Mouse (Mus musculus): ENCODE measurements at regions not wholly inside any gene's neighbourhood (a gene's known extent, or its start where the extent isn't known, plus 50 kb on each side); places are given as distances from the start of the nearest gene placed in this dataset.
A peak's percentile ranks its signal among the peaks of the same experiment; 100 is the strongest.

- no peak for DNase-seq (ENCODE audit: low read depth)
These were observed 547.9 kb upstream of the Lrrc6 start for GRCm38 (mm10) chr15:67048621-67049020.

DNA sequence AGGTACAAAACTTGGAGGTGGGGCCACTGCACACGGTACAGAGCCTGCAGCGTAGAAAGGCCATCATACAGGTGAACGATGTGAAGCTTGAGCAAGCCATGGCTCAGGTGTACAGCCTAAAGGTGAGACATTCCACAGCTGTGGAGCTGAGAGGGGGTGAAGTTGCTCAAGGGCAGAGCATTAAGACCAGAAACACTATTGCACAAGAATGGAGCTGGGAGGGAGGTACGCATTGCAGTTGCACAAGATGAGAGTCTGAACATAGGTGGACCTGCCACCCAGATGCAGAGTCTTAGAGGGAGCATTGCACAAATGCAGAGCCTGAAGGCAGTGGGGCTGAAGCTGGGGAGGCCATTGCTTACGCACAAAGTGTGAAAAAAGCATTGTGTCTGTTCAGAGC lies 547.4 kb upstream of the Lrrc6 start:
- no peak for DNase-seq (ENCODE audit: low read depth)

DNA sequence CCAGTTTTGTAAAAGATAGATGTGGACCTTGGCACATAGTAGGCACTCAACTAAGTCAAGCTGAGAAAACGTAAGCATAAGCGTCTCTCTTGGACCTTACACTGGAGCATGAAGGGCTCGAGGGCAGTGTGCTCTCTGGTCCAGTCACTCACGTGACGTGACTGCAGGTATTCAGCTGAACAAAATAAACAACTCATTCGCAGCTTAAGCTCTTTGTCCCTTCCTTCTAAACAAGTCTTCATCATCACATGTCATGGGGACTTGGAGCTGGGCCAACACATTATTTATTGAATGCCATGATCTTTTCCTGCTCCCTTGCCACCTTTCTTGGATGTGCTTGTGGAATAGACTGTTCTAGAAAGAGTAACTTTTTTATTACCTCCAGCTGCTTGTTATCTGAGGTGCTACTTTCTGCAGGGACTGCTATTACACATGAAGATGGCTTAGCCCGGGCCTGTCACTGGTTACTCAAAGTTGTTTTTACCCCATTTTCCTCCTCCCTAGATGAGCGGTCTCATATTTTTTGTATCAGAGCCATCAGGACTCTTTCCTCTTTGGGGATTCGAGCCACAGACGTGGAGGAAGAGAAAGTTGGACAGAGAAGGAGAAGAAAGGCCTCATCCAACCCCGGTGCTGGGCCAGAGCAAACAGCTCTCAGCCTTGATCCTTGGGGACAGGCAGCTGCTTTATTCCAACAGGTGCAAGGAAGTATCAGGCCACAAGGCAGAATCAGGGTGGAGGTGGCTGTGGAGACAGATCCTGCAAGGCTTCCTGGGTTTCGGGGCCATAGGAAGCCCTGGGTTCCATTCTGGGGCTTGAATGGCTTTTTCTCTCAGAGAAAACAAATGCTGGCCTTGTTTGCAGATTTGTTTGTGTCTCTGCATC lies 545.5 kb upstream of the Lrrc6 start:
- DNase-seq (ENCODE audit: low read depth) = no peak

GRCm38 (mm10) chr15:67045329-67045728 lies 544.6 kb upstream of the Lrrc6 start:
- DNase-seq (ENCODE audit: low read depth) = no peak

- DNase-seq (ENCODE audit: low read depth) = no peak
These were observed 544.1 kb upstream of the Lrrc6 start for GRCm38 (mm10) chr15:67044806-67045205.

GRCm38 (mm10) chr15:67042131-67042530 lies 541.4 kb upstream of the Lrrc6 start:
- DNase-seq (ENCODE audit: low read depth) = no peak

DNA sequence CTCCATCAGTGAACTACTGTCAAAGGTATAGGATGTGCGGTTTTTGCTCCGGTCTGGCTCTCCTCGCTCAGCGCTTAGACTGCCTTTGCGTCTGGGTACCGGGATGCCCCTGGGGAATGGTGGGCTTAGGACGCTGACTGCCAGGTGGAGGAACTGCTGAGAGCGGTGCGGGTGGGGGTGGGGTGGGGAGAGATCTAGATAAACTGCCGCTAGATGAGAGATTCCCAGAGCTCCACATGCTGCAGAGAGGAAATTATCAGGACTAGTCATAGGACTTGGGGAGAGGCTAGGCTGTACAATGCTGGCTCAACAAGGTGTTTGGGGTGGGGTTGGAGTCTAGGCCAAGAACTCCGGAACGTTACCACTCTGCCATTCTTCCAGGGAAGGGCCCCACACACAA lies 539.5 kb upstream of the Lrrc6 start:
- no peak for DNase-seq (ENCODE audit: low read depth)

- peak; percentile 50 for DNase-seq (ENCODE audit: low read depth)
These were observed 538.8 kb upstream of the Lrrc6 start for GRCm38 (mm10) chr15:67039421-67039907.

DNA sequence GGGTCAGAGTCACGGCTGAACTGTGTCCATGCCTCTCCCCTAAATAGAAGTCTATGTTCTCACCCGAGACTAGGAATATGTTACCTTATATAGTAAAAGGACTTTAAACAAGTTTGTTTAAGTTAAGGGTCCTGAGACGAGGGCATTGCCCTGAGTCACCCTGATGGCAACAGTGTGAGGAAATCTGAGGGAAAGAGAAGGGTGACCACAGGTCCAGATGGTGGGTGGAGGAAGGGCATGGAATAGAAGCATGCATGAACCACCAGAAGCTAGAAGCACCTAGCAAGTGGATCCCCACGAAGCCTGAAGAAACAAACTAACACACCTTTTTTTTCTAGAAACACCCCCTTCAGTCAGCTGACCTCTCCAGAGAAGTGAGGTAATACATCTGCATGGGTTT lies 536.9 kb upstream of the Lrrc6 start:
- DNase-seq (ENCODE audit: low read depth) = no peak

GRCm38 (mm10) chr15:67036341-67036740 lies 535.6 kb upstream of the Lrrc6 start:
- no peak for DNase-seq (ENCODE audit: low read depth)

GRCm38 (mm10) chr15:67033936-67034335 lies 533.2 kb upstream of the Lrrc6 start:
- DNase-seq (ENCODE audit: low read depth) = no peak

GRCm38 (mm10) chr15:67031866-67032526 lies 531.3 kb upstream of the Lrrc6 start:
- no peak for DNase-seq (ENCODE audit: low read depth)

- DNase-seq (ENCODE audit: low read depth) = no peak
These were observed 530.3 kb upstream of the Lrrc6 start for GRCm38 (mm10) chr15:67030975-67031374.

DNA sequence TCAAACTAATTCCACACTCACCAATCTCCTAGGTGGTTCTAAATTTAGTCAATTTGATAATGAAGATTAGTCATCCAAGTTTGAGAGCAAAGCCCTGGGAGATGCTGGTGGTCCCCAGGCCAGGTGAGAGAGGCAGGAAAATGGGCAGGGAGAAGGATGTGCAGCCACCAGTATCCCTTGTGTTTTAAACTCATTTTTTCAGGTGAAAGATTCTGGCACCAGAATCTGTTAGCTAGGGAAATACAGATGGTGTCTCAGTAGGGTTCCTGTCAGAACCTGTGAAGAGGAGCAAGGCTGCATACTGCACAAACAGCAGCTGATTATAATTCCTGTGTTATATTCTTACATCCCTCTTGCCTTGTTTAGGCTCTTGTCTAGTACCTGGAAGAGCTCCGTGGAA lies 527.5 kb upstream of the Lrrc6 start:
- no peak for DNase-seq (ENCODE audit: low read depth)

GRCm38 (mm10) chr15:67027751-67028150 lies 527.0 kb upstream of the Lrrc6 start:
- no peak for DNase-seq (ENCODE audit: low read depth)

DNA sequence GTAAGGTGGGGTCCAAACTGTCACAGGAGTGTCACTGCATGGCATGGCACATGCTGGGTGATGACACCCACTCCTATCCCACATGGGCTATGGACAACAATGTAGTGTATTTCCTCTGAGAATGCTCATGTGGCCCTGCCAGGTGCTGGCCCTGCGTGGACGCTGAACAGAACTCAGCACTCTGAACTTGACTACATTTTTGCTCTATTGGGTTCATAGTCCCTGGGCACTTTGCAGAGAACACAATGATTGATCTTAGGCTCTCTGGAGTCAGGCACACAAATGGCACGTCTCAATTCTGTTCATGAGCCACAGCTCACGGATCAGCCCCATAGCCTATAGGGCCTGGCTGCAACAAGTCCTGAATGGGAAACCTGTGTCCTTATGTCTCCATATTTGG lies 525.0 kb upstream of the Lrrc6 start:
- DNase-seq (ENCODE audit: low read depth) = no peak

- no peak for DNase-seq (ENCODE audit: low read depth)
These were observed 523.7 kb upstream of the Lrrc6 start for GRCm38 (mm10) chr15:67024386-67024785.

GRCm38 (mm10) chr15:67023081-67023480 lies 522.4 kb upstream of the Lrrc6 start:
- DNase-seq (ENCODE audit: low read depth) = no peak

- no peak for DNase-seq (ENCODE audit: low read depth)
These were observed 520.7 kb upstream of the Lrrc6 start for GRCm38 (mm10) chr15:67021391-67021790.

DNA sequence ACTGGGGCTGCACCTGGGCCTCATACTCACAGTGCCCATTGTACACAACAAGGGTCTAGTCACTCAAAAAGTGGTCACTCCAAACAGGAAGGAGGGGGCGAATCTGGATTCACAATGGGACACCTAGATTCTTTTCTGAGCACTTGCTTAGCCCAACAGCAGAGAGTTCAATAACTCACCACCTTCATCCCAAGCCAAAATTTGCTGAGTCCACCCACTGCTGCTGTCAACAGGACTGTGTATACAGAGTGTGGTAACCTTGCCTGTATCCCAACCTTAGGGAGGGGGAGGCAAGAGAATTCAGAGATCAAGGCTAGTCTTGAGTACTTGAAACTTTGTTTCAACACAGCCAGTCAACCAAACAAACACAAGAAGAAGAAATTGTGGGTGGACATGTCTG lies 519.2 kb upstream of the Lrrc6 start:
- no peak for DNase-seq (ENCODE audit: low read depth)

DNA sequence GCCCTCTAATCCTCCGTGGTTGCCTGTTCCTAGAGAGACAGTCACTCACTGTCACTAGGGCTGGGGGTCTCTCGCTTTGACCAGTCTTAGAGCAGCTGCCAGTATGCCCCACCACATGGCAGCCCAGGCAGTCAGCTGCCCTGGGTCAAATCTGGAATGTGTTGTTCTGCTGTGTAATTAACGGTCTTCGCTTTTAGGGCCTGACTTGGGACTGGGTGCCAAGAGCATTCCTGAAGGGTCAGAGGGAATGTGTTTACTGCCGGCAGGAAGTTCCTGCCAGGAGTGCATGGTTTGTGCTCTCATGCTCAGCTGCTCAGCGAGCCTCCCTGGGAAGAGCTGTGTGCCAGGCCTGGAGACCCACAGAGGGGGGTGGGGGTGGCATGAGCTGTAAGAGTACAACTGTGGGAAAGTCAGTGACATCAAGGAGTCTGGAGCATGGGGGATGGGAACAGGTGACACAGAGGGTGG lies 518.5 kb upstream of the Lrrc6 start:
- no peak for DNase-seq (ENCODE audit: low read depth)
